Mouse (Mus musculus) CD4-positive, CD25-positive, alpha-beta regulatory T cell, adult 2 months (primary cell): Measurements from ENCODE around the gene Slc35f3.

Experiments
- DNase-seq: peaks from one replicate; pipeline ENCODE4 v3.0.0-alpha.2; 2012; ENCODE audit warnings: low read depth, low spot score

Slc35f3 gene

DNA sequence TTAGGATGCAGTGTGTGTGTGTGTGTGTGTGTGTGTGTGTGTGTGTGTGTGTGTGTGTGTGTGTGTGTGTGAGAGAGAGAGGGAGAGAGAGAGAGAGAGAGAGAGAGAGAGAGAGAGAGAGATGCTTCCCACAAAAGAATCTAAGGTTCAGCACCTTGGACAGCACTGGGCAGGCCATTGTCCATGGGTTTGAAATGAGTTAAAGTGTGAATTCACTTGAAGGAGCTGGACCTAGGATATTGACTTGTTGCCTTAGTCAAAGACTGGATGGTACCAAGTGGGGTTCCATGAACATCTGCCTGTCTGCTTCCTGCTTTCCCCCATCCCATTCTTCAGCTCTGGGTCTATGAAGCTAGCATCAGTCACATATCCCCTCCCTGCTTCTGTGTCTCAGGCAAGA, 106.2 kb downstream of the Slc35f3 start:
- peak; percentile 8 for DNase-seq

DNA sequence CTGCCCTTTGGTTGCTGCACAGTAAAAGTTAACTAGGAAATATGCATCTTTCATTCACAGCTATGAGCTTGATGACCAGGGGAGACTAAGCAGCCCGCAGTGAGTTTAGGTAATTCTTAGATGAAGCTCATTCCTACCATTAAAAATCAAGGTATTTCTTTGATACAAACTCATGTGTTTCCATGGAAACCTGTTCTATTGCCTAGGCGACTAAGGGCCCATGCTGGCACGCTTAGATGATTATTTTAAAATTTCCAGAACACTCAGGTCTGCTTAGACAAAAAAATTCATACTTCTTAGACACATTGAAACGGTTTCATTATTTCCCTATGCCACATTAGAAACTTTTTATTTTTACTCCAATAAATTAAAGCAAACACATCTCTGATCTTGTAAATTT, 106.7 kb downstream of the Slc35f3 start:
- DNase-seq, result no peak

DNA sequence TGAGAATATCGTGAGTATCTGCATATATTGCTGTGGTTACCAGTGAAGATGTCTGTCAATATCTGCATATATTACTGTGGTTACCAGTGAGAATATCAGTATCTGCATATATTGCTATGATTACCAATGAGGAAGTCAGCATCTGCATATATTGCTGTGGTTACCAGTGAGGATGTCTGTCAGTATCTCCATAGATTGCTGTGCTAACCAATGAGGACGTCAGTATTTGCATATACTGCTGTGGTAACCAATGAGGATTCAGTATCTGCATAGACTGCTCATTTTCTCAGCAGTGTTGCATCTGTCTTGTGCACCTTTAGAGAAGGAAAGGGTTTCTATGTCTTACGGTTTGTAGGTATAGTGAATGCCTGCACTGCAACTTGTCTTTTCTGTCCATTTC, 122.5 kb downstream of the Slc35f3 start:
- DNase-seq, result peak; percentile 40

DNA sequence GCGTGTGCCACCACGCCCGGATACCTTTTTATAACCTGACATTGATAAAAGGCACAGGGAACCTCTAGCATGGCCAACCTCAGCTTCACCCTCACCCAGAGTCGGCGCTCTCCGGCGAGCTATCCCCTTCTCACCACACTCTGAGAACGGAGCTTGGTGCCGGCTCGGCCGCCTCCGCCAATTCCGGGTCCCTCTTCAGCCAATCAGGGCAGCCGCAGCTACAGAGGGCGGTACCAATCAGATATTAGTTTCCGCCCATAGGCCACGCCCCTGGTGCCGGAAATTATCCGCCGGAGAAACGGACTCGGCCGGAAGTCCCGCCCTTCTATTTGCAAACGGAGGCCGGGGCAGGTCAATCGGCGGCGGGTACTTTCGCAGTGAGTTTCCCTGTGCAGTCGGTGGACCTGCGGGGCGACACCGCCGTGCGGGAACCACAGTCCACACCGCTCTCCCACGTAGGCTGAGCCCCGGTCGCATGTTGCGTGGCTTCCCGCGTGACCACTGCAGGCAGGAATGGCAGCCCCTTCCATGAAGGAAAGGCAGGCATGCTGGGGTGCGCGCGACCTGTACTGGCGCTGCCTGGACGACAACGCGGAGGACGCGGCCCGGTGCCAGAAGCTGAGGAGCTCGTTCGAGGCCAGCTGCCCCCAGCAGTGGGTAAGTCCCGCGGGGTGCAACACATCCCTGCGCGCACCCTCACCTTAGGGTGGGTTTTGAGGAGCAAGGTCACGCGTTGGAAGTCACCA, 124.0 kb downstream of the Slc35f3 start, which contains the start of gene Coa6:
Gene Coa6 (plus strand): TSS at position 342 of the 746 bp plus-strand sequence.
- DNase-seq, result peak; percentile 98

DNA sequence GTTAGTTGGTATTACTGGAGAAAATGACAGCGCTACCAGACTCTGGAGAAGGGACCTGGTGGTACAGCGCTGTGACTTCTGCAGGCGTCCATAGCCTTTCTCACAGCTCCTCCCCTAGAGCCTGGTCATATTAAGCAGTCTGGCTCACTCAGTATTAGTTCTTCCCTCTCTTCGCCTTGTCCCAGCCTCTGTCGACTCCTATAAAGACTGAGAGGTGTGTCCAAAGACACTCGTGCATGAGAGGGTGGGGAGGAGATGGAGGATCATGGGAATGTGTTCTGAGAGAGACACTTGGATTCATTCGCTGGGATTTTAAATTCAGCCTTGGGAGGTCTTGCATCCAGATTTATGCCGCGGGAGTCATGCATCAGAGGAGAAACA, 124.6 kb downstream of the Slc35f3 start:
- no peak for DNase-seq

DNA sequence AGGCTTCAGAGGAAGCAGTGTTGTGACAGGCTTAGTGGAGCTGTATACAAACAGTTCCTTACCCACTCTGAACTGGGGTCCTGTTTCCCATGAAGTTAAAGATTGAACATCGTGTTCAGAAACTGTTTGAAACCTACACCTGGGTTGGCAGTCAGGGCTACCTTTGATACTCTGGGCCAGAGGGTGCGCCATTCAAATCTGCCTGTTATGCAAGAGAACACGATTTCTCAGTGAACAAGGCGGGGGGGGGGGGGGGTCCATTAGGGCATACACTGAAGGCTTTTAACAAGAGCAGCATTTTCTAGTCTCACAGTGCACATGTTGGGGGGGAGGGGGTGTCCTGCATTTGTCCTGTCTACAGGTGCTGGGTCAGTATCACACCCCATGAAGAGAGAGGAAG, 125.8 kb downstream of the Slc35f3 start:
- no peak for DNase-seq

DNA sequence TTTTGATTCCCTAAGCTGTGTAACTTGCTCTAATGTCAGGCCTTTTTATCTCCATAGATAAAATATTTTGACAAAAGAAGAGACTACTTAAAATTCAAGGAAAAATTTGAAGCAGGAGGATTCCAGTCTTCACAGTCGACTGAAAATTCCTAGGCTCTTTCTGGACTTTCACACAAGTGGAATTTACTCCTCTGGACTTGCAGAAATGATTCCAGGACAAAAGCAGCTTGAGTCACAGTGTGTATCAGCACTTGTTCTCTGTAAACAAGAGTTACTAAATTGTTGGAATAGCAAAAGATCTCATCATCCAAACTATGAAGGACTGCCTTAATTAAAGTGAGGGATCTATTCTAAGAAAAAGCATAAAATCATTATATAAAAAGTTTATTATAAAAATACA, 126.6 kb downstream of the Slc35f3 start:
- no peak for DNase-seq

DNA sequence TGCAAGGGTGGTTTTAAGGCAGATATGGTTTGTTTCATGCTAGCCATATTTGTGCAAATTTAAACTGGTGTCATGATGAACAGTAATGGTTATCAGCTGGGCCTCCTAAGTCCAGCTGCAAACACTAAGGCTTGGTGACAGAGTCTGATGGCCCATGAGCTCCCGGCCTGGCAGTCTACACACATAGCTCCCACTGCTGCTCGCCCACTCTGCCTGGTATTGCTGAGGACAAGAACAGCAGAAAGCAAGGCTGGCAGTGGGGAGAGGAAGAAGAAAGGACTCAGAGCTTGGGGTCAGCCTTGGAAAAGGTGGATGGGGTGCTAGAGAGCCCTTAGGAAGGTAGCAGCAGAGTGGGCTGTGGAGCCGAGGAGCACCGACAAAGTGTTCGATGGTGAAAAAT, 131.3 kb downstream of the Slc35f3 start:
- no peak for DNase-seq

DNA sequence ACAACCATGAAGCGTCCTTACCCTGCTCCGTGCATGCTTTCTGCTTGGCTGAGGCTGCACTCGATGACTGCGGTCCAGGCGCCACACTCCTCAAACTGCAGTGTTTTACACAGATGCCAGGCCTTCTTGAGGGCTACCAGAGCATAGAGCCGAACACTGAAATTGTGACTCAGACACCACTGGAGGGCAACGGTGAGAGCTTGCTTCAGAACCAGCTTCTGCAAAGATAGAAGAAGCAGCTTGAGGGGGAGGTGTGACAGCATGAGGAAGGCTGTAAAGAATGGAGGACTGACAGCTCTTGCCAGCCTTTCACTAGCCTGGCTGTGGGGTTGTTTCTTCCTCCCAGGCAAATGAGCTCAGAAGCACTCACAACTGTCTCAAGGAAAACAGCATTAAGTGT, 135.5 kb downstream of the Slc35f3 start:
- no peak for DNase-seq

DNA sequence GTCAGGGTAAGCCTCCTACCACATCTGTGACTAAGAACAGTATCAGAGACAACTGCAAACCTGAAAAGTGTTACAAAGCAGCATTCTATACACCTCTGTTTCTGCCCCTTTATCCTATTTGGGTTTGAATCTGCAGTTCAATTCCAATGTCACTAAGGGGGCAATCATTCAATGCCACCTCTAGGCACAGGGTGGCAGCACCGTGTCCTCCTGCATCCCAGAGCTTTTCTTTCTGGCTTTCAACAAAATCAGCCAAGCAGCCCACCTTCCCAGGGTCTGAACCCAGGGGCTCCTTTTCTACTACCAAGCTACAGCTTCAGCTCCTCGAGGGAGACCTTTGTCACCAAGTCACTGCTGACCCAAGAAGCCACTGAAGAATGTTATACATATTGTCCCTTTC, 140.6 kb downstream of the Slc35f3 start:
- no peak for DNase-seq
